Mouse (Mus musculus): ENCODE measurements around the gene Psmd6.

Gene Psmd6

GRCm38 (mm10) chr14:14120230-14121096 lies at the start of gene Psmd6:
Psmd6 (minus strand) TSS chr14:14120984.
- DNase-seq, result peak; percentile 88

DNA sequence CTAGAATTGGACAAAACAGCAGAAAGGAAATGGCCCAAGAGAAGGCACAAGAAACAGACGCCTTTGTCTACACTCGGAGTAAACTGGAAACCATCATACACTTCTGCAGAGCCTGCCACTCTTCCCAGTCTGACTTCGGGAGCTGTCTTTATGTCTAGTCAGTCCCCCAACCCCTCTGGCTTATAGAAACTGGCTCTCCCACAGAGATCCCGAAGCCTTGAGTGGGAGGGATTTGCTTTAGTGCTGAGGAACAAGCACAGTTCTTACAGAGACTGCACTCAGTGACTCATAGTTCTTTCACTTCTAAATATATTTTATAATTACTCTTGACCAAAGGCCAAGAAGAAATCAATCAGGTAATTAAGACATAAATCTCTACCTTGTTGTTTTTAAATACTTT lies 10.1 kb downstream of the Psmd6 start:
- DNase-seq, result no peak

DNA sequence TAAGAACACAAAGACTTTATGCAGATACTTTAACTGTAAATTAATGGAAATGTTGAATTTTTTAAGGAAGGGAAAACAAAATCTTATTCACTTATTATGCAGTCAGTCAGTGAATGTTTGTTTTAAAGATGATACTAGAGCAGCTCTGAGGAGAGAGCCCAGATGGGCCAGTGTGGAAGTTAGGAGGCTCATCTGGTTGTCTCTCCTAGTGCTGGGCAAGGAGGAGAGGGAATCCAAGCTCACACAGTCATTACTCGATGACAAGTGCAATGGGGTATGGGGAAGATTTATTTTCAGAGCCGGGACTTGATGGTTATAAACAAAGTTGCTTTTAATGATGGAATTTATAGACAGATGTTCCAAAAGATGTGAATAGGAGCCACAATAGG lies 15.9 kb downstream of the Psmd6 start:
- DNase-seq, result no peak

DNA sequence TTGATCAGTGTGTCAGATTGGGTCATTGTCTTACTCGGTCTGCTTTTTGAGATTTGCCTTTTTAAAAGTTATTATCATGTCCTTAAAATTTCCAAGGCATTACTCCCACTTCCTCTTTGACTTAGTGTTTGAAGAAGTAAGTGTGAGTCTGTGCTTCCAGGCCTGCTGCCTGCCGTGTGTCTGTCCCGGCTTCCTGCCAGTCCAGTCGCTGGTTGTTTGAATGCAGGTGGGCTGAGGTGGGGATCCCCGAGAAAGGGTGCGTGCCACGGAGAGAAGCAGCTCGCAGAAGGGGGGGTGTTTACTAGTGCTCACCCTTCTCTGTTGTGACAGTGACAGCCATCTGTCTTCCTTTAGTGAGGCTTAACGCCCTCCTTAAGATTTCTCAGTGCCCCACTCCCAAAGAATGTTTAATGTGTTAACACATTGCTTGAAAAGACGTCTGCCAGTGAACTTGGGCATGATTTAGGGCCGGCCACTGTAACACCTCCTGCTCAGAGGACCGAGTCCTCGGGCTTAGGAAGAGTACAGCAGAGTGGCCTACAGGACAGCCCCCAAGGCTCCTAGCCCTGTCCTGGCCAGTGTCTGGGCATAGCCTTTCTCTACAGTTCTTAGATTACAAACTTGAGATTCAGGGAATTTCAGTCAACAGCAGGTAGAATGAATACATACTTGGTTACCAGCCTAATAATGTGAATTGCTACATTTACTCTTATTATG lies 16.4 kb downstream of the Psmd6 start:
- DNase-seq, result no peak

DNA sequence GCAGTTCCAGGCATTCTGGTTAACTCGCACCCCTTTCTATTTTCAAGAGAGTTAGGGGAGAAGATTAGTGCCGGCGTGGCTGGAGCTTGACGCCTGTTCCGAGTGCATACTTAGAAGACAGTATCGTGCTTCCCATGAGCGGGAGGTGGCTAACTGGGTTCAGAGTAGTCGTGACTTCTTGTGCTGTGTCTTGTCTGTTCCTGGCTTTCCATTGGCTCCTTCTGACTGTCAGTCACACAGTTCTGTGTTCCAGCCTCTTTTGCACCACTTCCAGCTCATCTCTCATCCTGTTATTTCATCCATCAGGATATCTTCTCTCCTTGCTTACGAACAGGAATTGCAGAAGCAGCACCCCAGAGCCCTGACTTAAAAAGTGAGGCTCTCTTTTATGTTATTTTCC lies 19.5 kb downstream of the Psmd6 start:
- DNase-seq, result no peak

DNA sequence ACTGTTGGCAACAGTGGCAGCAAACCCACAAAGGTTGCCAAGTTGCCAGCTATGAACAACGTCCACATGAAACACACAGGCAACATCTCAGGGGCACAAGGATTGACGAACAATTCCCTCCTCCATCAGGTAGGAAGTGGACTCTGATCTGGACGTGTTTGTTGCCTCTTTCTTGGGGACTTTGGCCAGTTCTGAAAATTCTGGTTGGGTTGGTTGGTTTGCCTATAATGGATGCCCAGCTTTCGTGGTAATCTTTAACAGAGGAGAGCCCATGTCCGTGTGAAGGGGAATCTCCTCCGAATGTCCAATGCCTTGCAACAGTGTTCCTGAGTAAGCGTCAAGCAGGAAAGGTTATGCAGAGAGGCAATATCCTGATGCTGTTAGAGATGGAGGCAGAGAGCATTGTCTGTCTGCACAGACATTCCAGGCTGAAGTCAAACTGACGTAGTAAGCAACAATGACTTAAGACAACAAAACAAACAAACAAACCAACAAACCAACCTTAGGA lies 20.0 kb downstream of the Psmd6 start:
- DNase-seq, result no peak

GRCm38 (mm10) chr14:14098330-14098980 lies 22.3 kb downstream of the Psmd6 start:
- peak; percentile 79 for DNase-seq

DNA sequence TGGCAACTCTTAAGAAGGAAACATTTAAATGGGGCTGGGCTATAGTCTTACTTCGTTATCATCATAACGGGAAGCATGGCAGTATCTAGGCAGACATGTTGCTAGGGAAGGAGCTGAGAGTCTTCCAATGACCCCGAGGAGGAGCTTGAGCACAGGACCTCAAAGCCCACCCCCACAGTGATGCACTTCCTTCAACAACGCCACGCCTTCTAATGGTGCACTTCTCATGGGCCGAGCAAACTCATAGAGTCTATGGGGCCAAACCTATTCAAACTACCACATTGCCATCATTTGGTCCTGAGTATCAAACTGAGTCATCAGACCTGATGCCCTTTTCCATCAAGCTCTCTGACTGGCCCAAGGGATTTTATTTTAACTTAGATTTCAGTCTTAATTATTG lies 30.2 kb downstream of the Psmd6 start:
- DNase-seq, result no peak

DNA sequence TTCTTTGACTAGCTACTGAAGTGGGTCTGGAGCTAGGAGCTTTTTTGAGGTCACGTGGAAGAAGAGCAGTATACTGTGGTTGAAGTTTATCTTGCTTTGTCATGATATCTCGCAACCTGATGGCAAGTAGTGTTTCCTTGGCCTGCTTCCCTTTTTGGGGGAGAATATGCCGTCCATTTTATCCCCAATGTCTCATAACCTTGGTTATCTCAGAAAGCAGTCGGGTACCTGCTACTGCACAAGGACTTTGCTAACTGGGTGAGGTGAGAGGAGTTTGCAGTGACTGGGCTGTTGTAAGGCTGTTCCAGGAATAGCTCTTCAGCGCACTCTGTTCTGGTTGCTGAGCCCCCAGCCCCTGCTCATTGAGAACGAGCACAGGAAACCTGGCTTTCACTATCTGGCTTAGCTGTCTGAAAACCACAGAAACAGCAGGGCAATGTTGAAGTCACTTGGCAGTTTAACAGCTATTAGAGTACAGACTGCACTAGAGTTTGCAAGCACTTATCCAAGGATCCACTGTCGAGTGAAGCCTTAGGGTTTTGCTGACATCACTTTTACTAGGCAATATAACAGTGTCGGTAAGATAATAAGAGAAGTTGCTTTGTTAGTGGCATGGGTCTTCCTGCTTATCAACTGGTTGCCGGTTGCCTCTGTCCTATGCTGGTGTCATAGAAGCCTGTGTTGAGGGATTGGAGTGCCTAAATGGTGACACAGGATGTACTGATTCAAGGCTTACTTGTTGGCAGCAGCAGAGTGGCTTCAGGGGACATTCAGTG lies 32.6 kb downstream of the Psmd6 start:
- DNase-seq, result no peak

GRCm38 (mm10) chr14:14087348-14087747 lies 33.4 kb downstream of the Psmd6 start:
- DNase-seq, result no peak

- DNase-seq, result no peak
Measured at GRCm38 (mm10) chr14:14086711-14087263, 34.0 kb downstream of the Psmd6 start.

DNA sequence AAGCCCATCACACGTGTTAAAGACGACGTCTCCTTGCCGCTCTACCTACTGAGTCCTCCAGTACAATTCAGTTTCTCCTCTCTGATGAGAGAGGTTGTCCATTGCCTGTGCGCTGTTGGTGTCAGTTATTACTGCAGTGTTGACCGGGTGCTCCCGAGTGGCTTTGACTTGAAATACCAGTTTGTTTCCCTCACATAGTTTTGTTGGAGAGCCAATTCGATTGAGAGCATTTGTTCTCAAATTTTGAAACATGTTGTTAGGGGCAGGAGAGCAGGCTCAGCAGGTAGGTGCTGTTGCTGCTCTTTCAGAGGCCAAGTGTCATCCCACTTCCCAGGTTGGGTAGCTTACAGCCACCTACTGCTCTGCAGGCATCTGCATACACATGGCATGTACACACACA lies 37.0 kb downstream of the Psmd6 start:
- DNase-seq, result no peak

DNA sequence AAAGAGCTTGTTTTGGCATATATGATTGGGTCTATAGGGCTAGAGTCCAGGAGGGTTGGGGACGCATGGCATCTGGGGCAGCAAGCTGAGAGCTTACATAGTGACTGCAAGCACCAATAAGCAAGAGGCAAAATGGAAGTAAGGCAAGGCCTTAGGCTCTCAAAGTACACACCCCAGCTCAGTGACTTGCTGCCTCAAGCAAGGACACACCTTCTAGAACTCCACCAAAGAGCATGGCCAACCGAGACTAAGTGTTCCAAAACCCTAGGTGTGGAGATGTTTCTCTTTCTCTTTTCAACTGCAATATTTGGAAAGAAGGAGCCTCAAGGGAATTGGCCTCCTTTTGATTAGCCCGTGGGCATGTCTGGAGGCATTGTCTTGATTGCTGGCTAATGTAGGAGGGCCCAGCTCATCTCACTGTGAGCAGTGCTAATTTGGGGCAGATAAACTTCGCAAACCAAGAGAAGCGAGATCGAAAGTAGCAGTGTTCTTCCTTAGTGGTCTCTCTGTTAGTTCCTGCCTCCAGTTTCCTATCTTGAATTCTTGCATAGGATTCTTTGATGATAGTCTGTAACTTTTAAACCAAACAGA lies 40.1 kb downstream of the Psmd6 start:
- DNase-seq, result no peak

GRCm38 (mm10) chr14:14071456-14071855 lies 49.3 kb downstream of the Psmd6 start:
- DNase-seq, result no peak

DNA sequence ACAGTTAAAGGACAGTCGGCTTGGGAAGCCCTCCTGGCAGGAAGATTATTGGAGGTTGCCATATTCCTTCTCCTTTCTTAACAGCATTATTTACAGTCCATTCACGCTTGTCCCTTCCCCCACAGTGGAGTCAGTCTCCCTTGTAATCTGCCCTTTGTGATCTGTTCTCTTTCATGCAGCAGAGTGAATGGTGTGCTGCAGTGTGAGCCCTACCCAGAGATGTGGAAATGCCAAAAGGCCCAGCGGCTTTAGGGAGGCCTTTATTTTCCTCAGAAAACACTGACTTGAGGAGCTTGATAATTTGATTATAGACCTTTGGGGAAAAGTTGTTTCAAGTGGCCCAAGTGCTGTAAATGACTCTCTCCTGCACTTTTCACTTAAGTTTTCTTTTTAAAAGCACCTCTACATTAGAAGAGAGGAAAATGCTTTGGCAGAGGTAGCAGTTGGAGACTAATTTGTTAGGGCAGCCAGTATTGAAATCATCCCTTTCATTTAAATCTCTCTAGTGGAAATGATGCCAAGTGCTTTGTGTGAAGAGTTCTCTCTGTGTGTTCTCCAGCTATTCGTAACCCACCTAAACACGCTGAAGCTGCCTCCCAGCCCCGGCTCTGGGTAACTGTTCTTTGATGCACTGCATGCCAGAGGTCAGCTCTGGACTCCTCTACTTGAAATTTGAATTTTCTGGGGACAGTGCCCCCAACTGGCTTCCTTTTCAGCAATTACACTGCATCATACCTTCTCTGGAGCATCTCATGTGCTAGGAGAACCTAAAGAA lies 50.1 kb downstream of the Psmd6 start:
- no peak for DNase-seq

- DNase-seq, result no peak
Measured at GRCm38 (mm10) chr14:14068553-14068952, 52.2 kb downstream of the Psmd6 start.

DNA sequence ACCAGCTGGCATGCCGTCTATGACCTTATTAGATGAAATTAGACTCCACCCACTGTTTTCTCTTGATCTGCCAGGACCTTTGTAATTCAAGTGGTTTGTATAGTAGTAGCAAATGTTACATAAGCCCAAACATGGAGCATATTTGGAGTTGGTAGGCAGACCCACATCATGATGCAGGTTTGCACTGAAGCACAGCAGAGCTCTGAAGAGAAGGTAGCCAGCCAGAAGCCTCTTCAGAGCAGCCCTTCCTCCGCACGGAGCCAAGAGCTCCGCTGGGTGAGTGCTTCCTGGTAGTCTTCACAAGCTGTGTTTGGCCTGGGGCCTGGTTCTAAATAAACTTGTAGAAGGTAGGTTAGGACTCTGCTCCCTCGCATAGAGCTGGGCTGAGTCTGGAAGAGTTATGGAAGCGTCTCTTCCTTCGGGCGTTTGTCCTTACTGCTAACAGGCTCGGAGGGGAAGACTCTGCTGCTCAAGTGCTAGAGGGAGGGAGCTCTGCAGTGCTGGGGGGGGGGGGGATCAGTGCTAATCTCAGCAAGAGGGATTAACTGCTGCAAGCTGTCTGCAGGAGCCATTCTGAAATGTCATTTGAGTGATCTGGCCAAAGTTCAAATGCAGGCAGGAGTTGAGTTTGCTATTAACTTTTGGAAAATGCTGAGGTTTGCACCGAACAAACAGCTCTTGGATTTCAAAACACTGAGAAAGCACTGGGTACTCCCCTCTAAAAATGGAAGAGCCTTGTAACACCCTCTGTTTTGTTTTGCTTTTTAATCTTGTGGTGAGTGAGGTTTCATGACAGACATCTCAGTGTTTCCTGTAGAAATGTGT lies 52.9 kb downstream of the Psmd6 start:
- no peak for DNase-seq

DNA sequence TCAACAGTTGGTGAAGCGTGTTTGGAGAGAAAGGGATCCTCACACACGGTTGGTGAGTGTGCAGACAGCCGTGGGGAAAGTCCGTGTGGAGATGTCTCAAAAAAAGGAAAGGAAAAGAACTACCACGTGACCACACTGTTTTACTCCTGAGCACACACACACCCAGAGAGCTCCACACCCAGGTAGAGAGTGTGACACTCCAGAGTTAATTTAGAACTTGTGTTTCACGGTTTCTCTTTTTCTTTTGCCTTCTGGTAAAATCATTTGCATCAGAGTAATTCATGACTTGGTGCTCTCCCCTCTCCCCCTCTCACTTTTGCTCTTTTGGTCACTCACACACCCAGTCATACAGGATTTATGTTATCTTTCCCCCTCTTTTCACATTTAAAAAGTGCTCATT lies 54.5 kb downstream of the Psmd6 start:
- no peak for DNase-seq

DNA sequence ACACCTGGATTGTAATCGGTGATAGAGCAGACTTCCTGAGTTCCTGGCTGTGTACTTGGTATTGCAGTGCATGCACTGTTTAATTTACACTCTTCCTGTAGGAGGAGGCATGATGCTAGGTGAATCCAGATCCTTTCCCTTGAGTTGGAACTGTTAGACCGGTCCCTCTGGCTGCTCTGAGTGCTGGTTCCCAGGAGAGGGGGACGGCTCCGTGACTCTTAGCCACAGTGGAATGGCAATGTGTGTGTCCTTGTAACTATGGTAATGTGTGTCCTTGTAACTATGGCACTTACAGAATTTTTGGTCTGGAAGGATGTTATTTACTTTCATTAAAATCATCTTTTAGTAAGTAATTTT lies 55.7 kb downstream of the Psmd6 start:
- no peak for DNase-seq

DNA sequence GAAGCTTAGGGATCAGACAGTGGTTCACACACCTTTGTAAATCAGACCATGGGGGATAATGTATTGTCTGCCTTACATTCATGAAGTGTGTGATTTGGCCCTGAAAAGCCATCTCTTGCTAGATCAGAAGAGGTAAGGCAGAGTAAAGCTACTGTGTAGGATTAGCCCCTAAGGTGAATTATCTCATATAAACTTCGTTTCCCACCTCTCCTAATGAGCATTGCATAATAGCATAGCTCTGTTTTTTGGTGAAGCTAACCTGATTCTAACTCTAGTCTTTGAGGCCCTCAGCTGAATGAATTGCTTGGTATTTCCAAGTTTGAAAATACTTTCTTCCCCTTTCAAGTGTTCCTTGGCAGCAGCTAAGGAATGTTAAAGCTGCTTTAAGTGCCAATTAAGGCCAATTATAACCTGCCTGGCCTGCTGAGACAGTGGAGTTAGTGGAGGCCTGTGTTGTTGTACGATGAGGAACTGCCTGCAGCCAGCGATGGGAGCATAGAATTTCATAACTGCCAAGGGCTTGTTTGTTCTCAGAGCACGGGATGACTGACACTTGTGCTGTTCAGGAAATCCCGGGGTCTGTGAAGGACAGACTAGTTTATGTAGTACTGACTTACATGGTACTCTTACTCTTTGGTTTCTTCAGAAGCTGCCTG lies 56.2 kb downstream of the Psmd6 start:
- DNase-seq, result no peak

Data from right cerebral cortex, postnatal 25 days (tissue).